Comparison of ENCODE assay signal across 8 mouse cellular contexts in the genomic region with DNA sequence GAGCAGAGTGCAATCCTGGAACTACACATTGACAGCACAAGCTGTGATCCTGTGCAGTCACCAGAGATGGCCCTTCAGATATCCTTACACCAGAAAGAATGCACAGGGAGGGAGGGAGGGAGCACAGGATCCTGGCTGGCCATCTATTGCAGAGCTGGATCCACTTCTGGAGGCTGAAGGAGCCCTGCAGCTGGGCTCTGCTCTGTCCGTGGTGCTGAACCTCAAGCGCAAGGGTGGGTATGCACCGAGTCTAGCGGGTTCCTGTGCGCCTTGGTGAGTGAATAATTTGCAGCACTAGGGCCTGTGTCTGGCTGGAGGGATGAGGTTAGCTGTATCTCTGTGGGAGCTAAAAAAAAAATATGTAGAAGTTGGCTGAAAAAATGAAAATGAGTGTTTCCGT. TPM values are rescaled to one million over a fixed set of nuclear protein-coding genes. Genes with fewer than 3 reads are reported as not detected.
DNase-seq lines count a peak whose midpoint lies in the region; ATAC-seq lines count a peak whose summit lies in the region.

No protein-coding gene starts in this region.

- WGBS in embryonic facial prominence, embryonic 11.5 days = 12% methylated on average over 6 of the region's 6 CpGs

- H3K9me3 ChIP-seq in embryonic facial prominence, embryonic 11.5 days (replicated peaks; ENCODE audit: control insufficient read depth, low read length) = no peaks in the 10 kb centered on the region

- H3K4me1 ChIP-seq in embryonic facial prominence, embryonic 11.5 days (ENCODE audit: control insufficient read depth, insufficient read depth, low read length) = no peaks in the 10 kb centered on the region

- no peak for ATAC-seq in embryonic facial prominence, embryonic 11.5 days (replicated peaks; ENCODE audit: insufficient number of reproducible peaks, low FRiP score, low TSS enrichment, low read depth)

- no peaks in the 10 kb centered on the region for H3K27me3 ChIP-seq in embryonic facial prominence, embryonic 11.5 days (ENCODE audit: control insufficient read depth, insufficient read depth, low read length)

- H3K36me3 ChIP-seq in embryonic facial prominence, embryonic 11.5 days (replicated peaks; ENCODE audit: control insufficient read depth, insufficient read depth, low read depth, low read length) = no peaks in the 10 kb centered on the region

- no peak overlapping the region for H3K27ac ChIP-seq in embryonic facial prominence, embryonic 11.5 days (replicated peaks; ENCODE audit: low read depth, low read length)

- no peak overlapping the region for H3K9ac ChIP-seq in embryonic facial prominence, embryonic 11.5 days (replicated peaks; ENCODE audit: low read length)

- H3K4me3 ChIP-seq in embryonic facial prominence, embryonic 11.5 days (ENCODE audit: low read depth, low read length) = no peak overlapping the region

- peak; percentile 74 for DNase-seq in gastrocnemius, postnatal 10 days
- DNase-seq in gastrocnemius, adult 8-10 months (ENCODE audit: low spot score in 2 of 2) = no peak
- peak; percentile 5 for DNase-seq in MEL-GATA-1-ER (ENCODE audit: extremely low read depth, low read depth)
- peak; percentile 93 for DNase-seq in embryonic facial prominence, embryonic 11.5 days (ENCODE audit: low spot score)
- DNase-seq in kidney, adult 11 months = peak; percentile 6
- peak; percentile 77 for DNase-seq in lung, postnatal 14 days
- peak; percentile 46 for DNase-seq in urinary bladder, postnatal 25 days (ENCODE audit: low spot score)
- no peak for DNase-seq in T-cell, adult 2 months (ENCODE audit: low spot score)

- H3K4me2 ChIP-seq in embryonic facial prominence, embryonic 11.5 days (ENCODE audit: low read depth, low read length) = no peak overlapping the region

RNA-seq across cellular contexts. Expression of a gene that starts 12.4 kb away (rescaled TPM):
- total RNA-seq in gastrocnemius, postnatal 10 days (2021) = not detected
- not detected for total RNA-seq in gastrocnemius, adult 8-10 months (2022)
- polyA plus RNA-seq in embryonic facial prominence, embryonic 11.5 days (2014; fragmentation: Nextera tagmentation; extraction: Ambion mirVana) = 0.53 and 0.85 TPM in 2 replicates

Comparison
In these comparisons a context has a peak if more than half of its experiments do, and no peak if none do; other contexts are left out.
1. DNase-seq: peak in gastrocnemius, postnatal 10 days (single experiment), MEL-GATA-1-ER (single experiment), embryonic facial prominence, embryonic 11.5 days (single experiment), kidney, adult 11 months (single experiment), lung, postnatal 14 days (single experiment) and urinary bladder, postnatal 25 days (single experiment); none in gastrocnemius, adult 8-10 months (0 of 2) and T-cell, adult 2 months (single experiment).